Mouse (Mus musculus) CH12.LX (cell line): Measurements from ENCODE around the gene Ppp4r3b. TPM values are rescaled to one million over a fixed set of nuclear protein-coding genes. Genes with fewer than 3 reads are reported as not detected.

Source experiments
- DNase-seq: peaks from one replicate; pipeline ENCODE4 v3.0.0-alpha.2; 2013; ENCODE audit errors: extremely low read depth
- H3K27ac ChIP-seq: 2 replicates; pipeline ENCODE4 v1.5.1; 2012; ENCODE audit warnings: low read depth, mild to moderate bottlenecking, control low read depth, moderate library complexity; ENCODE audit not compliant: insufficient read depth
- H3K27me3 ChIP-seq: replicated peaks from 2 replicates; pipeline ENCODE3; 2012; ENCODE audit warnings: inconsistent platforms
- H3K36me3 ChIP-seq, 2 experiments: replicated peaks in 1 of 2; 2 replicates each; pipeline versions ENCODE3 to v1.6.1; 2012; ENCODE audit warnings: inconsistent platforms in 1 of 2, low read length in 1 of 2, mild to moderate bottlenecking in 1 of 2, mixed read lengths in 1 of 2, moderate library complexity in 1 of 2; ENCODE audit not compliant: control insufficient read depth in 1 of 2, insufficient read depth in 1 of 2
- H3K4me1 ChIP-seq, 2 experiments: 2 replicates each; pipeline ENCODE4 v1.6.1; 2012; ENCODE audit warnings: inconsistent platforms in 1 of 2, moderate library complexity in 1 of 2; ENCODE audit not compliant: insufficient read depth in 2 of 2, control insufficient read depth in 1 of 2
- H3K4me2 ChIP-seq: 2 replicates; pipeline ENCODE4 v1.6.1; 2012; ENCODE audit warnings: low read depth, mild to moderate bottlenecking, control low read depth; ENCODE audit not compliant: poor library complexity, insufficient read depth, severe bottlenecking
- H3K4me3 ChIP-seq, 3 experiments: fragments of 150-350 bp in 1 of 3; sonication (generic) in 1 of 3; replicated peaks in 1 of 3; 2 replicates each; pipeline versions ENCODE3 to v1.5.1; 2011 to 2012; ENCODE audit warnings: low read depth in 2 of 3, low read length in 2 of 3, mild to moderate bottlenecking in 2 of 3, moderate library complexity in 2 of 3, control low read depth in 1 of 3, improper control_type of control experiment in 1 of 3, inconsistent platforms in 1 of 3, mixed read lengths in 1 of 3; ENCODE audit not compliant: poor library complexity in 1 of 3
- H3K79me2 ChIP-seq: replicated peaks from 2 replicates; pipeline ENCODE4 v1.6.1; 2012; ENCODE audit warnings: mild to moderate bottlenecking, moderate library complexity; ENCODE audit not compliant: control insufficient read depth, poor library complexity, insufficient read depth, severe bottlenecking; ENCODE audit errors: extremely low read depth
- H3K9ac ChIP-seq: 2 replicates; pipeline ENCODE4 v1.6.1; 2012; ENCODE audit warnings: low read depth, mild to moderate bottlenecking, control low read depth, moderate library complexity; ENCODE audit not compliant: insufficient read depth
- H3K9me3 ChIP-seq: replicated peaks from 2 replicates; pipeline ENCODE3; 2012; ENCODE audit warnings: low read length, inconsistent platforms, mixed read lengths
- BHLHE40 ChIP-seq: IDR thresholded peaks from 2 replicates; pipeline ENCODE4 v1.6.1; 2011; ENCODE audit warnings: mild to moderate bottlenecking, low read depth, low read length, improper control_type of control experiment
- CTCF ChIP-seq, 2 experiments: IDR thresholded peaks in 1 of 2; conservative IDR thresholded peaks in 1 of 2; 2 replicates each; pipeline ENCODE4 v1.5.1; 2011 to 2012; ENCODE audit warnings: low read depth in 2 of 2, low read length in 2 of 2, improper control_type of control experiment in 1 of 2, inconsistent platforms in 1 of 2, mild to moderate bottlenecking in 1 of 2, moderate library complexity in 1 of 2
- EP300 ChIP-seq: IDR thresholded peaks from 2 replicates; pipeline ENCODE4 v1.6.1; 2011; ENCODE audit warnings: low read length, improper control_type of control experiment
- GABPA ChIP-seq: IDR thresholded peaks from 2 replicates; pipeline ENCODE4 v1.6.1; 2012; ENCODE audit warnings: low read depth, low read length, improper control_type of control experiment, inconsistent platforms; ENCODE audit not compliant: insufficient replicate concordance
- IRF4 ChIP-seq: IDR thresholded peaks from 2 replicates; pipeline ENCODE4 v1.6.1; 2014; ENCODE audit warnings: low read depth, mild to moderate bottlenecking, inconsistent platforms, low read length, improper control_type of control experiment
- JUN ChIP-seq: IDR thresholded peaks from 2 replicates; pipeline ENCODE4 v1.6.1; 2011; ENCODE audit warnings: low read depth, mild to moderate bottlenecking, low read length, improper control_type of control experiment, moderate library complexity; ENCODE audit not compliant: insufficient read depth
- KAT2A ChIP-seq: IDR thresholded peaks from 2 replicates; pipeline ENCODE4 v1.6.1; 2012; ENCODE audit warnings: low read length, improper control_type of control experiment, inconsistent platforms; ENCODE audit not compliant: insufficient replicate concordance
- MAZ ChIP-seq: IDR thresholded peaks from 2 replicates; pipeline ENCODE4 v1.6.1; 2012; ENCODE audit warnings: low read depth, mild to moderate bottlenecking, inconsistent platforms, low read length, improper control_type of control experiment, moderate library complexity
- MXI1 ChIP-seq: IDR thresholded peaks from 2 replicates; pipeline ENCODE4 v1.6.1; 2011; ENCODE audit warnings: mild to moderate bottlenecking, low read depth, low read length, improper control_type of control experiment
- MYC ChIP-seq: IDR thresholded peaks from 2 replicates; pipeline ENCODE4 v1.6.1; 2011; ENCODE audit warnings: low read depth, mild to moderate bottlenecking, improper control_type of control experiment, low read length
- NELFE ChIP-seq: IDR thresholded peaks from 2 replicates; pipeline ENCODE4 v1.6.1; 2011; ENCODE audit warnings: low read depth, low read length, improper control_type of control experiment
- POLR2A ChIP-seq: IDR thresholded peaks from 2 replicates; pipeline ENCODE4 v1.6.1; 2011; ENCODE audit warnings: low read depth, mild to moderate bottlenecking, improper control_type of control experiment, low read length
- POLR2AphosphoS2 ChIP-seq: IDR thresholded peaks from 2 replicates; pipeline ENCODE4 v1.6.1; 2011; ENCODE audit warnings: low read depth, low read length, improper control_type of control experiment
- RAD21 ChIP-seq: IDR thresholded peaks from 2 replicates; pipeline ENCODE4 v1.6.1; 2011; ENCODE audit warnings: low read depth, mild to moderate bottlenecking, low read length, improper control_type of control experiment, moderate library complexity
- UBTF ChIP-seq: IDR thresholded peaks from 2 replicates; pipeline ENCODE4 v1.6.1; 2012; ENCODE audit warnings: low read depth, mild to moderate bottlenecking, inconsistent platforms, low read length, improper control_type of control experiment, moderate library complexity
- ZC3H11A ChIP-seq: IDR thresholded peaks from 2 replicates; pipeline ENCODE4 v1.6.1; 2012; ENCODE audit warnings: low read depth, mild to moderate bottlenecking, inconsistent platforms, low read length, improper control_type of control experiment
- ZKSCAN1 ChIP-seq: IDR thresholded peaks from 2 replicates; pipeline ENCODE4 v1.6.1; 2012; ENCODE audit warnings: low read depth, inconsistent platforms, low read length, improper control_type of control experiment, borderline replicate concordance
- ZNF384 ChIP-seq: IDR thresholded peaks from 2 replicates; pipeline ENCODE4 v1.6.1; 2012; ENCODE audit warnings: low read depth, low read length, improper control_type of control experiment, inconsistent platforms
- dilution Hi-C: fragments of 300-500 bp; cut with MboI; formaldehyde crosslinking; loops from 2 replicates; pipeline ENCODE4 v1.14.3; 2020; ENCODE audit warnings: low sequenced_read_pairs; ENCODE audit not compliant: extremely low pct_unique_long_range_greater_than_20kb, extremely low pct_ligation_motif_present
- in situ Hi-C: fragments of 300-500 bp; cut with MboI; formaldehyde crosslinking; loops from 3 replicates; pipeline ENCODE4 v1.14.3; 2019; ENCODE audit warnings: low sequenced_read_pairs, low pct_ligation_motif_present, low pct_unique_long_range_greater_than_20kb, mixed read lengths
- polyA plus RNA-seq: library from polyadenylated mRNA; unstranded; fragments of >175 nt; gene quantifications from 2 replicates; pipeline ENCODE4 v1.2.1, GENCODE M21; 2012; ENCODE audit warnings: low read depth; ENCODE audit not compliant: insufficient read length
- total RNA-seq, 2 experiments: library from RNA; depleted of rRNA; stranded (reverse); fragments of 300-350 nt in 1 of 2; fragments of >200 nt in 1 of 2; gene quantifications; 2 replicates each; pipeline ENCODE4 v1.2.3; 2012 to 2014

The Ppp4r3b gene
- total and polyA plus RNA-seq, 3 experiments, result 95.5 to 127 (median 116) TPM

DNA sequence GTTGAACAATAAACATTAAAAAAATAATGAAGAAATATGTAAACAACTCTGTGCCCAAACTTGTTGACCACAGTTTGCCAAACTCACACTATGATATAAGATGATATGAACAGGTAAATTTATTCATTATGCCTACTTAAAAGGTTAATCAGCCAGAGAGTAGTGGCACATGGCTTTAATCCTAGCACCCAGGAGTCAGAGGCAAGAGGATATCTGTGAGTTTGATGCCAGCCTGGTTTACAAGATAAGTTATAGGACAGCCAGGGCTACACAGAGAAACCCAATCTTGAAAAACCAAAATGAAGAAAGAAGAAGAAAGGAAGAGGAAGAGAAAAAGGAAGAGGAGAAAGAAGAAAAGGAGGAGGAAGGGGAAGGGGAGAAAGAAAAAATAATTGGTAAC, 64.7 kb downstream of the Ppp4r3b start:
- Histone ChIP-seq H3K4me2 (no peak overlapping the region), H3K9me3 (no peaks in the 10 kb centered on the region), H3K9ac (no peak overlapping the region), H3K79me2 (no peaks in the 10 kb centered on the region), H3K4me3 (no peak overlapping the region), H3K27me3 (no peaks in the 10 kb centered on the region), H3K27ac (no peak overlapping the region), H3K36me3 (peaks cover 20 to 46% of the 10 kb centered on the region in 2 experiments), H3K4me1 (no peaks in the 10 kb centered on the region)
- dilution Hi-C loops, result no loop called here
- TF ChIP-seq GABPA, result no peak
- TF ChIP-seq POLR2AphosphoS2, result no peak
- TF ChIP-seq ZC3H11A, result no peak
- no peak for TF ChIP-seq JUN
- no peak for TF ChIP-seq MXI1
- no peak for TF ChIP-seq BHLHE40
- no peak for TF ChIP-seq NELFE
- TF ChIP-seq CTCF (conservative IDR thresholded peaks at IDR 0.05 in 1 of 2, IDR thresholded peaks at IDR 0.05 in 1 of 2; ENCODE audit: low read depth in 2 of 2, low read length in 2 of 2), result no peak
- no peak for TF ChIP-seq MYC
- no peak for TF ChIP-seq RAD21
- TF ChIP-seq UBTF, result no peak
- TF ChIP-seq KAT2A, result no peak
- TF ChIP-seq ZKSCAN1, result no peak
- TF ChIP-seq EP300, result no peak
- TF ChIP-seq POLR2A, result no peak
- no peak for TF ChIP-seq MAZ
- TF ChIP-seq IRF4, result no peak
- in situ Hi-C loops, result no loop called here
- no peak for DNase-seq

DNA sequence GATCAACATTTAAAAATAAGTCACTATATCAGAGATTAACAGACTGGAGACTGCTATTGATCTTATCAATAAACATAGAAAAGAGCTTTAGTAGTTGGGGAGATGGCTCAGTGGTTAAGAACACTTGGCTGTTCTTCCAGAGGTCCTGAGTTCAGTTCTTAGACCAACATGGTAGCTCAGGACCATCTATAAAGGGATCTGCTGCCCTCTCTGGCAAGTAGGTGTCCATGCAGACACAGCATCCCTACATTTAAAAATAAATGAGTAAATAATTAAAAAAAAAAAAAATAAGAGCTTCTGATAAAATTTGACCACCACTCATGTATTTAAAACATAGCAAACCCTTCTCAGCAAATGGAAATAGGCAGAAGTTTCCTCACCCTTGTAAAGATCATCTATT, 65.4 kb downstream of the Ppp4r3b start:
- Histone ChIP-seq H3K4me2 (no peak overlapping the region), H3K4me1 (no peaks in the 10 kb centered on the region), H3K9ac (no peak overlapping the region), H3K79me2 (no peaks in the 10 kb centered on the region), H3K36me3 (peaks cover 18 to 46% of the 10 kb centered on the region in 2 experiments), H3K4me3 (no peak overlapping the region), H3K27ac (no peak overlapping the region), H3K27me3 (no peaks in the 10 kb centered on the region), H3K9me3 (no peaks in the 10 kb centered on the region)
- TF ChIP-seq ZC3H11A, result no peak
- peak; percentile 25 for TF ChIP-seq RAD21
- no peak for TF ChIP-seq EP300
- TF ChIP-seq CTCF (conservative IDR thresholded peaks at IDR 0.05 in 1 of 2, IDR thresholded peaks at IDR 0.05 in 1 of 2; ENCODE audit: low read depth in 2 of 2, low read length in 2 of 2), result peak in 1 of 2 experiments; percentile 41; a peak in 2 of 4 replicates
- no peak for TF ChIP-seq ZNF384
- no peak for DNase-seq
- dilution Hi-C loops (no loop called here), in situ Hi-C loops (no loop called here)
